Mouse (Mus musculus) neutrophil, adult 59 days (primary cell): ENCODE data around the gene Rabgef1. TPM values are rescaled to one million over a fixed set of nuclear protein-coding genes. Genes with fewer than 3 reads are reported as not detected.

Experiments
- total RNA-seq, 2 experiments: library from RNA; stranded (reverse); gene quantifications; 1 replicate in 1 of 2; 2 replicates in 1 of 2; pipeline ENCODE4 v1.2.4; 2023

Gene Rabgef1
- 10 to 100 TPM; 87.7 to 94.4 TPM for total RNA-seq

DNA sequence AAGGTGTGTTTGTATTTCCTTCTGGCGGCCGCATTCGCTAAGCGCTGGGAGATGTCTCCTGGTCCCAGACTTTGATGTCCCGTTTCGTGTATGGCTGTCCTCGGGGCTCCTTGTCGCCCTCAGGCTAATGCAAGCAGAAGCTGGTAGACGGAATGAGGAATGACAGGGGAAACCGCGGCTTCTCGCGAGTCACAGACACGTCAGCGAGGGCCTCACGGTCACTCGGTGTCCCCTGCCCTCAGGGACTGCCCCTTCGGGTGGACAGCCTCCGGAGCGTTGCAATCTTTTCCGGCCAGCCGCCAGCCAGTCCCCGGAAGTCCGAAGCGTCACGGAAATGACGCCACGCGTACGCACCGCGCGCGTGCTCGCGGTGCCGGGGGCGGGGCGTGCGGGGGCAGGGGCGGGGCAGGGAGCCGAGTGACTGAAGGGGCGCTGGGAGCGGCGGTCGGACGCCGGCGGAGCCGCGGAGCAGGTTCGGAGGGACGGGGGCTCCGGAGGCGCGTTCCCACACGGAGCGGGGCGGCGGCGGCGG, at the start of gene Rabgef1:
TSS of gene Rabgef1 (plus strand) at position 376 of the 532 bp plus-strand sequence.

DNA sequence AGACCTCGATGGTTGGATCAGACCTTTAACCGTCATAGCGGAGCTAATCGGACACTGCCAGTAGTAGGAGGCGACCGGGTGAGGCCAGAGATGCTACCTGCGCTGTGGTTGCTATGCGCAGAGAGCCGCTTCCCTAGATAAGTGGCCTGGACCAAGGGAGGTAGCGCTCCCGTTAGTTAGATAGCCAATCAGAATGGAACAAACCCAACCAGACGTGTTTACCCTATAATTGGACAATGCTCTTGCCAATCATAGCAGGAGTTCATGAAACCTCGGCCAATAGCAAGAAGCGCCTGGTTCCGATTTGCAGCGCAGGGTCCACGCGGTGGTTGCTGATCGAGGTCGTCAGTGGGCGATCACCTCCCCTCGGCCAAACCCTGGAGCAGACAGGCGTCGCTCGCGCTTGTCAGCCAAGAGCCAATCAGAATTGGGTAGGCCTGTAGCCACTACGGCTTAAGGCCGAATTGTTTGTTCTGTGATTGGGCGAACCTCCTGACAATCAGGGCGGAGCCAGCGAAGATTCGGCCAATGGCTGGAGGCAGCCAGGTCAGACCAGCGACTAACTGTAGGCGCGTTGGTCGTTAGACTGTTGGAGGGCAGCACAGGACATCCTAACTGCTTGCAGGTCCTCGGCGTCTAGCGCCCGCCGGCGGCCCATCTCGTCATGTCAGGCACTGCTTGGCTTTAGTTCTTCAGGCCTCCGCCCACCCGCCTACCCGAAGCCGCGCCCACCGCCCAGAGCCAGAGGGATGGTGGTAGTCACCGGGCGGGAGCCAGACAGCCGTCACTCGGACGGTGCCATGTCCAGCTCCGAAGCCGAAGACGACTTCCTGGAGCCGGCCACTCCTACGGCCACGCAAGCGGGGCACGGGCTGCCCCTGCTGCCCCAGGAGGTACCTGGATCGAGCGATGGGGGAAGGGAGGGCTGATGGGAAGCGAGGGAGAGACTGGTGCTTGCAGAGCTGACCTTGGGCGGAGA, 27.0 kb upstream of the Rabgef1 start, which contains the start of gene Kctd7:
TSS of gene Kctd7 (plus strand) at position 528 of the 979 bp plus-strand sequence.

DNA sequence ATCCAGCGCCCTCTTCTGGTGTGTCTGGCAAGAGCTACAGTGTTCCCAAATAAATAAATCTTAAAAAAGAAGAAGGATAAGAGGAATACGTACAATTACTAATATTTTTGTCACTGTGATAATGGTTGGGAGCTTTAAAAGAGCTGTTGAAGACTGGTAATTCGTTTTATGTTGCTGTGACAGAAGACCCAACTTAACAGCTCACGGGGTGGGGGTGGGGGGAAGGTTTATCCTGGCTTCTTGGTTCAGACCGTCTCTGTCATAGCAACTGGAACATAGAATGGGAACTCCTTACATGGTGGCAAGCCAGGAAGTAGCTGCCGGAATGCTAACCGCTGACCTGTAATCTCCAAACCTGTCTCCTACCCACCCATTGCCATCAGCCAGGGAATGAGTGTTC, 45.2 kb downstream of the Rabgef1 start, which contains the start of gene Tmem248:
TSS of gene Tmem248 (plus strand) at position 301 of the 400 bp plus-strand sequence.

DNA sequence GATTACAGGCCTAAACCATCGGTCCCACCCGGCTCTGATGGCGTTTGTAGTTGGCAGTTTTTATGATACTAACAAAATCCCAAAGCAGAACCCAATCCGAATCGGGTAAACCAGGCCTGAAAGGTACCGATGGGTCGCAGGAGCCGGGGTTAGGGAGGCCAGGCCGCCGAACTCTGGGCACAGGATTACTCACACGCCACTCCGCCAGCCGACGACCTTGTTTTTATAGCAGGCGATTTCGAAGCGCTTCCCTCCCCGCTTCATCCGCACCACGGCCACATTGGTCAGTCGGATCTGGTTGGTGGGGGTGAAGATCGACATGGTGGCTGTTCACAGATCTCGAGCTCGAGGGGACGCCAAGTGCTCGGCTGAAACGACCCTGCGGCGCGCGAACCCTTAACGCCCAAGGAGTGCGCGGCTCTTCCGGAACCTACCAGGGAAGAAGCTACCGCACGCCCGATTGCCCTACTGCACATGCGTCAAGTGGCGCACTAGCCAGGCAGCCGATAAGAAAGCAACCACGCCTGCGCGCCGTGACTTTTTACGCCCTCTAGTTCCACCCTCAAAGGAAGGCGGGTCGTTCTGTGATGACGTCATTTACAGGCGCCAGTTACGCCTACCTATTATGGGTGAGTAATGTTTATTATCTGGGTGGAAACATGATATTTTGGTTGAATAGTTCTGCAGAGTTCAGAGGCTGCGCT, 83.6 kb downstream of the Rabgef1 start, which contains the start of the genes Sbds and Tyw1:
TSS of gene Sbds (minus strand) at position 514 of the 704 bp plus-strand sequence.
TSS of gene Tyw1 (plus strand) at position 603 of the 704 bp plus-strand sequence.

Other genes starting within 250 kb of the Rabgef1 start
- 10 to 100 TPM; 16.8 to 18.7 TPM for gene Vkorc1l1, start 229.8 kb upstream of the Rabgef1 start, total RNA-seq
- gene Gusb, start 168.7 kb upstream of the Rabgef1 start, total RNA-seq: 10 to 100 TPM; 55.2 to 64.1 TPM
- gene Asl, start 142.6 kb upstream of the Rabgef1 start, total RNA-seq: 10 to 100 TPM; 25.7 to 35.5 TPM
- gene Crcp, start 142.5 kb upstream of the Rabgef1 start, total RNA-seq: 10 to 100 TPM; 16.5 to 19.8 TPM
- 1 to 10 TPM; 2.9 to 3.2 TPM for gene Tpst1, start 98.5 kb upstream of the Rabgef1 start, total RNA-seq
- gene Kctd7, start 26.9 kb upstream of the Rabgef1 start, total RNA-seq: 1 to 10 TPM; 3.7 to 6.5 TPM
- gene Tmem248, start 45.3 kb downstream of the Rabgef1 start, total RNA-seq: 10 to 100 TPM; 45.2 to 46.6 TPM
- gene Sbds, start 83.7 kb downstream of the Rabgef1 start, total RNA-seq: 10 to 100 TPM; 37.3 to 44.0 TPM
- 1 to 10 TPM; 9.5 to 9.7 TPM for gene Tyw1, start 83.8 kb downstream of the Rabgef1 start, total RNA-seq
- not detected for gene Caln1, start 197.7 kb downstream of the Rabgef1 start, total RNA-seq
- gene A330070K13Rik, start 212.8 kb downstream of the Rabgef1 start, total RNA-seq: not detected